Mouse (Mus musculus) urinary bladder, adult 18-20 months (tissue): Measurements from ENCODE around the gene Tmc2.
A peak's percentile ranks its signal among the peaks of the same experiment; 100 is the strongest.

Source experiments
- DNase-seq, 2 experiments: peaks; one replicate each; pipeline ENCODE4 v3.0.0; 2022; ENCODE audit warnings: low spot score in 2 of 2, mixed read lengths in 2 of 2

Tmc2 gene

DNA sequence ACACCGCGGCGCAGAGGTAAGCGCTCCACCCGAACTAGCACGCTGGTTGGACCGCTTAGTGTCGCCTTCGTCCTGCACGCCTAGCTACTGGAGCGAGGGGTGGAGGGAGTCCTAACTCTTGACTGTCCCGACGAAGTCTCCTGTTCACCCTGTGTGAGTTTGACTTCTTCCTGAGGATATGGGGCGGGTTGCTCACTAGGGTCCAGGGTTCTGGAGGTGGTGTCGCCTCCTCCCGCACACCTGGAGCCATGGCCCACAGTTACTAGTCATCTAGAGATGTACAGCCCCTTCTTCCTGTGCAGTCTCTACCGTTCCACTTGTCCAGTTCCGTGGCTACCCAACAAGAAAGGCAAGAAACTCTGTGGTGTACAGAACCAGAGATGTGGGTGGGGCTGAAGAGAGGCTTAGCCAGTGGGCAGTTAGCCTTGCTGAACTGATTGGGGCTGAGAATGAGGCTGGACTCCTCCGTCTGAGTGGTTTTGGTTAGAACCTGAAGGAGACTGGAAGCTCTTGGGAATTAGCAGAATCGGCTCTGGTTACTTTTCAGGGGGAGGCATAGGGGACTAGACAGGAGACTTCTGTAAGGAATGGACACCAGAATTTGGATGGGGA, 101.2 kb downstream of the Tmc2 start:
- DNase-seq = peak in 1 of 2 experiments; percentile 16

DNA sequence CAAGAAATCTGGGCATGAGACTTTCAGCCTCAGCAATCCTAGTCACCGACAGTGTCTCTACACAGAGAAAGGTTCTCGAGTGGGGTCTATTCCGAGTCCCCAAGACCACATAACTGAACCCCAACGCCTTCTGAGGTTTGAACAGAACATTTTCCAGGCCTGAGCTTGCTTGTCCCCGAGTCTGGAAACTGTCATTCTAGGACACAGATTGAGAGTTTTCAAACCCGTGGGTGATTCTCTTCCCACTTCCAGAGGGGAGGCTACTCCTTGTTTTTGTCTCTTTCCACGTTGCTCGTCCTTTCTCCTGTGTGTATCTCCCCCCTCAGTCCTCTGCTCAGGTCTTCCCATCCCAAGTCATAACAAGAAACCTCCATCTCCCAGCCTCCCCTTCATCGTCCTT, 102.6 kb downstream of the Tmc2 start:
- DNase-seq = no peak

DNA sequence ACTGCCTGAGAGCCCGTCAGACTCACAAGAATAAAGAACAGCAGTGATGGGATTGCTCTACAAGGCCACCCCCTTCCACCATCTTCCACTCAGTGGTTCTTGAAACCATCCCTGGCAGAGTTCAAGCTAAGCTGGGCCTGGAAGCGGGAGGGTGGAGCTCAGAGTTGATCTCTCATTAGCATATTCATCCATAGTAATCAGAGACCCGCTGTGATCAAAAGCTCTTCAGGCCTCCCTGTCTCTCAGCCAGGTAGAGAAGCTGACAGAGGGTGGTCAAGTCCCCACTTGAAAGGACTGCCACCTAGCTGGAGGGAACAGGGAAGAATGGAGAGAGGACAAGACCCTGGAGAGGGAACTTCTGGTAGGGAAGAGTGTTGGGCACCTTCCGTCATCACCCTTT, 108.0 kb downstream of the Tmc2 start:
- DNase-seq = no peak
